Mouse (Mus musculus) layer of hippocampus, postnatal 10 days (tissue): ENCODE data around the gene Hdac1. TPM values are rescaled to one million over a fixed set of nuclear protein-coding genes. Genes with fewer than 3 reads are reported as not detected.

Experiments used
- DNase-seq, 2 experiments: peaks; one replicate each; pipeline ENCODE4 v3.0.0; 2021; ENCODE audit warnings: low spot score in 2 of 2
- microRNA-seq, 2 experiments: library from miRNA; unstranded; fragments of <30 nt; microRNA quantifications; one replicate each; pipeline ENCODE4 v1.2.0; 2021
- total RNA-seq, 2 experiments: library from RNA; stranded (reverse); gene quantifications; 2 replicates each; pipeline ENCODE4 v1.2.3; 2021

Gene Hdac1
- total RNA-seq, 2 experiments from 2014 or later, result 40.5 to 40.9 TPM

DNA sequence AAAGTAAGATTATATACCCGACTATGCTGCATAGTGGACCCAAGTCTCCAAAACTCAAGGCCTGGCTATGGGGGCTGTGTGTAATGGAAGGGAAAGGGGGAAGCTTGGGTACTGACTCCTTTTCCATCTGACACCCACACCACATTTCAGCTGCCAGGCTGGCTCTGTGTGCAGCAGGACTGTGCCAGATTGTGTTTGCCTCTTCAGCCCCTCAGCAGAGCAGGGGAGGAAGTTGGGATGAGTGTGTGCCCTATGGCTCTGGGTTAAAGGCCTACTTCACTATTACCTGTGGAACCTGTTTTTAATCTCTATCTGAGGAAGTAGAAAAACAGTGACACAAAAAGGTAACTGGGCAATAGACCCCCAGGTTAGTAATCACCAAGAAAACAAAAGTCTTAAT lies 61.4 kb downstream of the Hdac1 start:
- DNase-seq, result no peak

- DNase-seq, result no peak
Measured at GRCm38 (mm10) chr4:129479863-129480262, 62.6 kb downstream of the Hdac1 start.

GRCm38 (mm10) chr4:129476047-129476446 lies 66.5 kb downstream of the Hdac1 start:
- DNase-seq, result no peak

Small RNAs within 50 kb of the gene (microRNA-seq; reads per million reads assigned to microRNA genes)
- 0 reads per million in 2 experiments for gene Mir8119

Other genes with a start within 250 kb of the Hdac1 start
- 100 to 1,000 TPM; 124 to 139 TPM for gene Rbbp4, start 207.3 kb downstream of the Hdac1 start, total RNA-seq
- 10 to 100 TPM; 26.9 to 30.2 TPM for gene Zbtb8os, start 207.0 kb downstream of the Hdac1 start, total RNA-seq
- gene Zbtb8a, start 164.6 kb downstream of the Hdac1 start, total RNA-seq, result 1 to 10 TPM; 7.8 to 8.0 TPM
- 1 to 10 TPM; 4.4 to 5.1 TPM for gene Zbtb8b, start 101.9 kb downstream of the Hdac1 start, total RNA-seq
- gene Bsdc1, start 81.1 kb downstream of the Hdac1 start, total RNA-seq, result 10 to 100 TPM; 41.4 to 46.9 TPM
- gene Tssk3, start 51.7 kb downstream of the Hdac1 start, total RNA-seq, result under 1 TPM; 0.37 to 0.51 TPM
- gene Fam229a, start 51.5 kb downstream of the Hdac1 start, total RNA-seq, result 1 to 10 TPM; 1.0 to 2.0 TPM
- 100 to 1,000 TPM; 713 to 734 TPM for gene Marcksl1, start 29.1 kb downstream of the Hdac1 start, total RNA-seq
- gene Lck, start 30.9 kb upstream of the Hdac1 start, total RNA-seq, result 1 to 10 TPM; 9.1 to 9.3 TPM
- not detected for gene Fam167b, start 35.8 kb upstream of the Hdac1 start, total RNA-seq
- gene Eif3i, start 57.9 kb upstream of the Hdac1 start, total RNA-seq, result 100 to 1,000 TPM; 136 to 140 TPM
- gene Tmem234, start 58.0 kb upstream of the Hdac1 start, total RNA-seq, result 10 to 100 TPM; 95.6 to 99.1 TPM
- gene Dcdc2b, start 71.5 kb upstream of the Hdac1 start, total RNA-seq, result 1 to 10 TPM; 3.1 to 5.3 TPM
- 10 to 100 TPM; 27.5 to 27.6 TPM for gene Iqcc, start 76.4 kb upstream of the Hdac1 start, total RNA-seq
- 100 to 1,000 TPM; 123 to 140 TPM for gene Ccdc28b, start 81.2 kb upstream of the Hdac1 start, total RNA-seq
- 10 to 100 TPM; 41.4 to 46.8 TPM for gene Txlna, start 98.4 kb upstream of the Hdac1 start, total RNA-seq
- gene Kpna6, start 130.1 kb upstream of the Hdac1 start, total RNA-seq, result 10 to 100 TPM; 74.7 to 90.0 TPM
- 10 to 100 TPM; 13.0 to 13.1 TPM for gene Tmem39b, start 154.1 kb upstream of the Hdac1 start, total RNA-seq
- 100 to 1,000 TPM in 1 of 2 experiments, 10 to 100 TPM in 1; 99.3 to 108 TPM for gene Khdrbs1, start 199.6 kb upstream of the Hdac1 start, total RNA-seq